Mouse (Mus musculus) monocyte, adult 59 days (primary cell): ENCODE measurements around the gene Slc22a3. TPM values are rescaled to one million over a fixed set of nuclear protein-coding genes. Genes with fewer than 3 reads are reported as not detected.

Source experiments
- total RNA-seq, 2 experiments: library from RNA; stranded (reverse); gene quantifications; one replicate each; pipeline ENCODE4 v1.2.4; 2023

Gene Slc22a3
- under 1 TPM; 0.13 to 0.15 TPM for total RNA-seq

GRCm38 (mm10) chr17:12507654-12508204, at the start of gene Slc22a3:
TSS of gene Slc22a3 (minus strand) at chr17:12507704.

GRCm38 (mm10) chr17:12377981-12378705, 129.4 kb downstream of the Slc22a3 start, which contains the start of gene Plg:
TSS of gene Plg (plus strand) at chr17:12378608.

Other genes starting within 250 kb of the Slc22a3 start
- 10 to 100 TPM; 33.0 to 39.5 TPM for gene Map3k4, start 188.9 kb downstream of the Slc22a3 start, total RNA-seq
- not detected for gene Plg, start 129.1 kb downstream of the Slc22a3 start, total RNA-seq
- not detected for gene Slc22a2, start 76.4 kb upstream of the Slc22a3 start, total RNA-seq
- not detected for gene Slc22a1, start 168.1 kb upstream of the Slc22a3 start, total RNA-seq